Mouse (Mus musculus): ENCODE measurements at regions not wholly inside any gene's neighbourhood (a gene's known extent, or its start where the extent isn't known, plus 50 kb on each side); places are given as distances from the start of the nearest gene placed in this dataset.
A peak's percentile ranks its signal among the peaks of the same experiment; 100 is the strongest.

GRCm38 (mm10) chr4:105648820-105649446 is 140.7 kb upstream of the Gm12728 start:
- Histone ChIP-seq H3K27ac (peak overlapping the region; percentile 25; the same call in 1 of the 2 replicates), H3K4me1 (replicated peaks) (peaks cover 15% of the 10 kb centered on the region), H3K4me3 (no peak overlapping the region), H3K36me3 (no peaks in the 10 kb centered on the region), H3K4me2 (no peak overlapping the region), H3K9ac (no peak overlapping the region), H3K9me3 (no peaks in the 10 kb centered on the region), H3K27me3 (no peaks in the 10 kb centered on the region)
- 27% methylated on average over 7 of the region's 7 CpGs for WGBS
- ATAC-seq (ENCODE audit: low FRiP score), result peak; percentile 90

- Histone ChIP-seq H3K27ac (peak overlapping the region; percentile 25; the same call in 1 of the 2 replicates), H3K36me3 (no peaks in the 10 kb centered on the region), H3K9ac (no peak overlapping the region), H3K27me3 (no peaks in the 10 kb centered on the region), H3K4me1 (replicated peaks) (peaks cover 15% of the 10 kb centered on the region), H3K9me3 (no peaks in the 10 kb centered on the region), H3K4me2 (no peak overlapping the region), H3K4me3 (no peak overlapping the region)
- WGBS, result 85% methylated on average over 2 of the region's 2 CpGs
- no peak; the same call in 1 of the 2 replicates for ATAC-seq (ENCODE audit: low FRiP score)
Measured at GRCm38 (mm10) chr4:105649447-105649833, 140.2 kb upstream of the Gm12728 start.

- Histone ChIP-seq H3K4me3 (no peak overlapping the region), H3K4me1 (replicated peaks) (no peaks in the 10 kb centered on the region), H3K9ac (no peak overlapping the region), H3K4me2 (no peak overlapping the region), H3K36me3 (no peaks in the 10 kb centered on the region), H3K27ac (no peak overlapping the region), H3K27me3 (no peaks in the 10 kb centered on the region), H3K9me3 (no peaks in the 10 kb centered on the region)
- ATAC-seq (ENCODE audit: low FRiP score), result no peak
- WGBS, result 78% methylated on average over 5 of the region's 5 CpGs
Measured at GRCm38 (mm10) chr4:105656071-105656655, 133.5 kb upstream of the Gm12728 start.

- Histone ChIP-seq H3K4me2 (no peak overlapping the region), H3K4me3 (no peak overlapping the region), H3K9ac (no peak overlapping the region), H3K27me3 (no peaks in the 10 kb centered on the region), H3K27ac (no peak overlapping the region), H3K4me1 (replicated peaks) (no peaks in the 10 kb centered on the region), H3K9me3 (no peaks in the 10 kb centered on the region), H3K36me3 (no peaks in the 10 kb centered on the region)
- 82% methylated on average over 3 of the region's 3 CpGs for WGBS
- no peak for ATAC-seq (ENCODE audit: low FRiP score)
Measured at GRCm38 (mm10) chr4:105658581-105658980, 131.1 kb upstream of the Gm12728 start.

GRCm38 (mm10) chr4:105676690-105677089 is 113.0 kb upstream of the Gm12728 start:
- Histone ChIP-seq H3K4me2 (no peak overlapping the region), H3K27me3 (no peaks in the 10 kb centered on the region), H3K4me1 (replicated peaks) (no peaks in the 10 kb centered on the region), H3K36me3 (no peaks in the 10 kb centered on the region), H3K27ac (no peak overlapping the region), H3K9ac (no peak overlapping the region), H3K9me3 (no peaks in the 10 kb centered on the region), H3K4me3 (no peak overlapping the region)
- WGBS, result 90% methylated on average over 1 of the region's 1 CpGs
- no peak for ATAC-seq (ENCODE audit: low FRiP score)

GRCm38 (mm10) chr4:105690716-105691115 is 99.0 kb upstream of the Gm12728 start:
- H3K27me3 ChIP-seq, result no peaks in the 10 kb centered on the region
- H3K4me2 ChIP-seq, result no peak overlapping the region
- H3K36me3 ChIP-seq, result no peaks in the 10 kb centered on the region
- H3K9me3 ChIP-seq, result no peaks in the 10 kb centered on the region
- no peak overlapping the region for H3K4me3 ChIP-seq
- no peak for ATAC-seq (ENCODE audit: low FRiP score)
- H3K27ac ChIP-seq, result no peak overlapping the region
- H3K9ac ChIP-seq, result no peak overlapping the region
- H3K4me1 ChIP-seq (replicated peaks), result no peaks in the 10 kb centered on the region
- 39% methylated on average over 3 of the region's 3 CpGs for WGBS

- H3K9me3 ChIP-seq, result no peaks in the 10 kb centered on the region
- no peak overlapping the region for H3K4me3 ChIP-seq
- H3K4me1 ChIP-seq (replicated peaks), result no peaks in the 10 kb centered on the region
- ATAC-seq (ENCODE audit: low FRiP score), result no peak
- H3K4me2 ChIP-seq, result no peak overlapping the region
- no peak overlapping the region for H3K9ac ChIP-seq
- 91% methylated on average over 4 of the region's 4 CpGs for WGBS
- H3K36me3 ChIP-seq, result no peaks in the 10 kb centered on the region
- H3K27ac ChIP-seq, result no peak overlapping the region
- no peaks in the 10 kb centered on the region for H3K27me3 ChIP-seq
Measured at GRCm38 (mm10) chr4:105692380-105692779, 97.3 kb upstream of the Gm12728 start.

GRCm38 (mm10) chr4:105695895-105696294 is 93.8 kb upstream of the Gm12728 start:
- Histone ChIP-seq H3K4me1 (replicated peaks) (no peaks in the 10 kb centered on the region), H3K9ac (no peak overlapping the region), H3K4me3 (no peak overlapping the region), H3K27ac (no peak overlapping the region), H3K36me3 (no peaks in the 10 kb centered on the region), H3K4me2 (no peak overlapping the region), H3K27me3 (no peaks in the 10 kb centered on the region), H3K9me3 (no peaks in the 10 kb centered on the region)
- WGBS, result 79% methylated on average over 2 of the region's 2 CpGs
- no peak for ATAC-seq (ENCODE audit: low FRiP score)

GRCm38 (mm10) chr4:105697123-105697522 is 92.5 kb upstream of the Gm12728 start:
- 90% methylated on average over 4 of the region's 4 CpGs for WGBS
- no peaks in the 10 kb centered on the region for H3K27me3 ChIP-seq
- no peak overlapping the region for H3K4me2 ChIP-seq

GRCm38 (mm10) chr4:105702036-105702435 is 87.6 kb upstream of the Gm12728 start:
- no peak overlapping the region for H3K4me3 ChIP-seq
- H3K9ac ChIP-seq, result no peak overlapping the region
- no peak overlapping the region for H3K27ac ChIP-seq
- H3K27me3 ChIP-seq, result no peaks in the 10 kb centered on the region
- 0 out of 2 replicates have a peak, but pooled peaks cover 4% of the 10 kb centered on the region for H3K4me1 ChIP-seq (replicated peaks)
- 49% methylated on average over 3 of the region's 3 CpGs for WGBS
- no peaks in the 10 kb centered on the region for H3K9me3 ChIP-seq
- H3K4me2 ChIP-seq, result no peak overlapping the region
- no peaks in the 10 kb centered on the region for H3K36me3 ChIP-seq
- ATAC-seq (ENCODE audit: low FRiP score), result no peak

More at GRCm38 (mm10) chr4:105697123-105697522, 92.5 kb upstream of the Gm12728 start:
- no peak for ATAC-seq (ENCODE audit: low FRiP score)
- H3K36me3 ChIP-seq, result no peaks in the 10 kb centered on the region
- no peak overlapping the region for H3K4me3 ChIP-seq
- no peak overlapping the region for H3K9ac ChIP-seq
- no peaks in the 10 kb centered on the region for H3K9me3 ChIP-seq
- no peak overlapping the region for H3K27ac ChIP-seq
- H3K4me1 ChIP-seq (replicated peaks), result 0 out of 2 replicates have a peak, but pooled peaks cover 2% of the 10 kb centered on the region

- 93% methylated on average over 3 of the region's 3 CpGs for WGBS
- Histone ChIP-seq H3K27me3 (no peaks in the 10 kb centered on the region), H3K9me3 (no peaks in the 10 kb centered on the region), H3K4me3 (no peak overlapping the region), H3K4me2 (no peak overlapping the region), H3K9ac (no peak overlapping the region), H3K36me3 (no peaks in the 10 kb centered on the region), H3K27ac (no peak overlapping the region), H3K4me1 (replicated peaks) (0 out of 2 replicates have a peak, but pooled peaks cover 4% of the 10 kb centered on the region)
- no peak for ATAC-seq (ENCODE audit: low FRiP score)
Measured at GRCm38 (mm10) chr4:105703408-105703807, 86.3 kb upstream of the Gm12728 start.

GRCm38 (mm10) chr4:105704271-105704670 is 85.4 kb upstream of the Gm12728 start:
- 0 out of 2 replicates have a peak, but pooled peaks cover 4% of the 10 kb centered on the region for H3K4me1 ChIP-seq (replicated peaks)
- H3K27ac ChIP-seq, result no peak overlapping the region
- no peak overlapping the region for H3K4me2 ChIP-seq
- H3K27me3 ChIP-seq, result no peaks in the 10 kb centered on the region
- 90% methylated on average over 9 of the region's 9 CpGs for WGBS
- ATAC-seq (ENCODE audit: low FRiP score), result no peak
- no peak overlapping the region for H3K9ac ChIP-seq
- H3K36me3 ChIP-seq, result no peaks in the 10 kb centered on the region
- H3K4me3 ChIP-seq, result no peak overlapping the region
- no peaks in the 10 kb centered on the region for H3K9me3 ChIP-seq

GRCm38 (mm10) chr4:105705996-105706395 is 83.7 kb upstream of the Gm12728 start:
- Histone ChIP-seq H3K9ac (no peak overlapping the region), H3K4me3 (no peak overlapping the region), H3K4me2 (no peak overlapping the region), H3K27ac (no peak overlapping the region), H3K4me1 (replicated peaks) (0 out of 2 replicates have a peak, but pooled peaks cover 4% of the 10 kb centered on the region), H3K9me3 (no peaks in the 10 kb centered on the region), H3K36me3 (no peaks in the 10 kb centered on the region), H3K27me3 (no peaks in the 10 kb centered on the region)
- 54% methylated on average over 6 of the region's 6 CpGs for WGBS
- ATAC-seq (ENCODE audit: low FRiP score), result no peak
